Mouse (Mus musculus) liver, embryonic 18 days (tissue): ENCODE data around the gene Hpca. TPM values are rescaled to one million over a fixed set of nuclear protein-coding genes. Genes with fewer than 3 reads are reported as not detected.

Source experiments
- polyA plus RNA-seq: library from polyadenylated mRNA; depleted of rRNA; stranded (reverse); fragments of >200 nt; gene quantifications from 2 replicates; pipeline ENCODE4 v1.2.3, GENCODE M21; 2012; rRNA removed

Hpca gene
- polyA plus RNA-seq, result 0.97 and 1.1 TPM in 2 replicates

DNA sequence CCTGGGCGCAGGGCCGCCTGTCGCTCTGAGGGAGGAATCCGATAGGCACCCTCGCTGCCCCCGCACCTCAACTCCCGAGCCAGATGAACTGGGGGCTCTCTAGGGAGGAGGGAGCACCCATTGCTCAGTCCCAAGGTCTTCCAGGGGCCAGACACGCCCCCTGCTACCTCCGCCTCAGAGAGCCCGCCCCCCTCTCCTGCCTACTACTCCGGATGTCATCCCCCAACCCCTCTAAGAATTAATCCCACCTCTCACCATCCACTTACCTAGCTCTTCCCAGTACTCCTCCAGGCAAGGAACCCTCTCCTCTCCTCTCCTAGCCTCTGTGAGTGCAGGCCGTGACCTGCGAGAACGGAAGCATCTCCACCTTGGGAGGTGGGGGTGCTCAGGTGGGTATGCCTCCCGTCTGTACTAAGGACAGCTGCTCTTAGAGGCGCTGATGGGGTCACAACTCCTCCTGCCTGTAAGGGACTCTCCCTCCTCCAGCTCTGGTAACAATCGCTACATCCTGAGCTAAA lies at the start of gene Hpca:
Gene Hpca, minus strand, starts transcription at position 468 of the 518 bp plus-strand sequence.

DNA sequence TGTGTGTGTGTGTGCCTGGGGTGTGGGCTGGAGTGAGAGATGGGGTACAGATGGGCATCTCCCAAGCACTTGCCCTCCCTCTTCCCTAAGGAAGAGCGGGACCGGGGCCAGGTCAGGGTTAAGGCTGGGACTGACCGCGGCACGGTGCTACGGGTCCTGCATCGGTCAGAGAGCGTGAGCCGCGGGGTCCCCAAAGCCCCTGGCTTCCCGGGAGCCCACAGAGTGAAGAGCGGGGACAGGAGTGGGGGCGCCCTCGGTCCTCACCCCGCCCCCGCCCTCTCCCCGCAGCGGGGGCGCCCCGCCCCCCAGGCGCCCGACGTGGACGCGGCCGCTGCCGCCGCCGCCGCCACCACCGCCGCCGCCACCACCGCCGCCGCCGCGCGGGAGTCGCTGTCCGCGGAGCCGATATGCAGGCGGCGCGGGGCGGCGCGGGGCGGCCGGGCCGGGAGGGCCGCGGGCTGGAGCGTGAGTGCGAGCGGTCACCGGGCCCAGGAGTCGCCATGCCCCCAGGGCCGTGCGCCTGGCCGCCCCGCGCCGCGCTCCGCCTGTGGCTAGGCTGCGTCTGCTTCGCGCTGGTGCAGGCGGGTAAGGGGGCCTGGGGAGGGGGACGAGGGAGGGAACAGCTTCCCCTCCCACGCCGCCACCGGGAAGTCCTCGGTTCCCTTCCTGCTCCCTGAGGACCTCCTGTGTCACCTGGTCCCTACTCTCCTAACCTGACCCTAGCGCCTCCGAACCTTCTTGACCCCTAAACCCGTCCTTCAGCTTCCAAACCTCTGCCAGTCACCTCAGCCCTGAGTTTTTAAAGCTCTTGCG lies 14.9 kb upstream of the Hpca start, which contains the start of gene Fndc5:
Gene Fndc5, plus strand, starts transcription at position 421 of the 813 bp plus-strand sequence.

DNA sequence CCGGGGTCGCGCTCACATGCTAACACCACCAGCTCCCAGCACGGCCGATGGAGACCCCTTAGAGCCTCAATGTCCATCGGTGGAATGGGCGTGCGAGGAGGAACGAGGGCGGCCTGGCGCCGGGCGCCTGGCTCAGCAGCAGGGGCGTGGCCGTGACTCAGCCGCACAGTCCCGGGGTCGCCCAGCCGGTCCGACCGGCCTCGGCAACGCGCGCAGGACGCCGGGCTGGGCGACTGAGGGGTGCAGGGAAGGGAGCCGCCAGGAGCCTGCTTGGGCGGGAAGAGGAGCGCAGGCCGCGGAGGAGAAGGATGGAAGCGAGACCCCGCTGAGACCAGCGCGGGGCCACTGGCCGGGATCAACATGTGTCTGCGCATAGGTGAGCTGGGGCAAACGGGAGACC lies 16.5 kb downstream of the Hpca start, which contains the start of gene Tmem54:
Gene Tmem54, plus strand, starts transcription at position 193 of the 400 bp plus-strand sequence.

Other genes with a start within 250 kb of the Hpca start
- gene Trim62, start 238.5 kb downstream of the Hpca start, polyA plus RNA-seq, result 0.22 and 0.23 TPM in 2 replicates
- 1.00 and 1.1 TPM in 2 replicates for gene Azin2, start 159.6 kb downstream of the Hpca start, polyA plus RNA-seq
- 73.1 and 79.8 TPM in 2 replicates for gene Ak2, start 130.1 kb downstream of the Hpca start, polyA plus RNA-seq
- gene Rnf19b, start 63.8 kb downstream of the Hpca start, polyA plus RNA-seq, result 12.7 and 14.0 TPM in 2 replicates
- 0.08 and 0.26 TPM in 2 replicates for gene Tmem54, start 16.5 kb downstream of the Hpca start, polyA plus RNA-seq
- gene Fndc5, start 15.0 kb upstream of the Hpca start, polyA plus RNA-seq, result 0.29 and 0.31 TPM in 2 replicates
- 10.8 and 13.9 TPM in 2 replicates for gene S100pbp, start 67.7 kb upstream of the Hpca start, polyA plus RNA-seq
- 28.1 and 30.4 TPM in 2 replicates for gene Yars, start 67.7 kb upstream of the Hpca start, polyA plus RNA-seq
- 4.0 and 4.2 TPM in 2 replicates for gene C77080, start 139.4 kb upstream of the Hpca start, polyA plus RNA-seq
- gene Sync, start 165.6 kb upstream of the Hpca start, polyA plus RNA-seq, result 0.02 and 0.03 TPM in 2 replicates
- gene Rbbp4, start 213.3 kb upstream of the Hpca start, polyA plus RNA-seq, result 41.9 and 43.1 TPM in 2 replicates
- gene Zbtb8os, start 213.7 kb upstream of the Hpca start, polyA plus RNA-seq, result 32.4 and 33.6 TPM in 2 replicates